Mouse (Mus musculus) heart, postnatal 0 days (tissue): ENCODE results near the gene Crisp3. TPM values are rescaled to one million over a fixed set of nuclear protein-coding genes. Genes with fewer than 3 reads are reported as not detected.
"Not testable (repeated sequence)": the region's sequence is repeated elsewhere in the genome, so short reads cannot be mapped to it uniquely, and the experiment has no call there.

Experiments
- ATAC-seq: fragments of 200-750 bp; cut with Nextera tagmentation; 2 replicates; pipeline ENCODE4 v1.8.0; 2017; ENCODE audit warnings: low read depth, moderate number of reproducible peaks, moderate library complexity; ENCODE audit not compliant: insufficient read depth
- DNase-seq: peaks from one replicate; pipeline ENCODE4 v3.0.0-alpha.2; 2016; ENCODE audit warnings: low spot score
- H3K27ac ChIP-seq: fragments of 300-500 bp; sonication (generic); 2 replicates; pipeline ENCODE4 v1.5.1; 2014; ENCODE audit warnings: low read depth, mild to moderate bottlenecking
- H3K27me3 ChIP-seq: fragments of 300-500 bp; sonication (generic); 2 replicates; pipeline ENCODE4 v1.6.1; 2014; ENCODE audit warnings: low read length, mixed read lengths; ENCODE audit not compliant: control insufficient read depth, insufficient read depth
- H3K36me3 ChIP-seq: fragments of 300-500 bp; sonication (generic); replicated peaks from 2 replicates; pipeline ENCODE4 v1.6.1; 2014; ENCODE audit warnings: low read length, mixed read lengths; ENCODE audit not compliant: control insufficient read depth, insufficient read depth
- H3K4me1 ChIP-seq: fragments of 300-500 bp; sonication (generic); 2 replicates; pipeline ENCODE4 v1.6.1; 2014; ENCODE audit warnings: antibody characterized with exemption; ENCODE audit not compliant: control insufficient read depth, insufficient read depth
- H3K4me2 ChIP-seq: fragments of 300-500 bp; sonication (generic); 2 replicates; pipeline ENCODE4 v1.6.1; 2014; ENCODE audit warnings: low read depth, mild to moderate bottlenecking, low read length, moderate library complexity
- H3K4me3 ChIP-seq: fragments of 300-500 bp; sonication (generic); 2 replicates; pipeline ENCODE4 v1.5.1; 2014; ENCODE audit warnings: low read depth, low read length
- H3K9ac ChIP-seq: fragments of 300-500 bp; sonication (generic); replicated peaks from 2 replicates; pipeline ENCODE4 v1.6.1; 2014; ENCODE audit warnings: low read depth, low read length, mixed read lengths
- H3K9me3 ChIP-seq: fragments of 300-500 bp; sonication (generic); replicated peaks from 2 replicates; pipeline ENCODE4 v1.6.1; 2016; ENCODE audit warnings: low read length; ENCODE audit not compliant: control insufficient read depth
- CTCF ChIP-seq: IDR thresholded peaks from 2 replicates; pipeline ENCODE4 v1.5.1; 2016; ENCODE audit warnings: antibody characterized with exemption, control low read depth, low read depth
- EP300 ChIP-seq: IDR thresholded peaks from 2 replicates; pipeline ENCODE4 v1.6.1; 2016; ENCODE audit warnings: antibody characterized with exemption, low read depth
- WGBS: fragments of 180-500 bp; shearing (Covaris S2); extraction: QIAGEN DNeasy Blood & Tissue Kit; methylation state at CpG from one replicate; pipeline ENCODE4 v1.1.7; 2014; 5-methylcytosine and 5-hydroxymethylcytosine counted together
- polyA plus RNA-seq: library from polyadenylated mRNA; unstranded; fragments of >200 nt; fragmentation: Nextera tagmentation; extraction: Ambion mirVana; gene quantifications from 2 replicates; pipeline ENCODE4 v1.2.1, GENCODE M21; 2015
- total RNA-seq: library from RNA; depleted of rRNA; stranded (reverse); fragments of >200 nt; gene quantifications from 2 replicates; pipeline ENCODE4 v1.2.3, GENCODE M21; 2014; ENCODE audit warnings: low replicate concordance; rRNA removed

Crisp3 gene
- total RNA-seq = not detected in 2 replicates
- not detected in 2 replicates for polyA plus RNA-seq

- Histone ChIP-seq H3K36me3 (no peaks in the 10 kb centered on the region), H3K4me2 (no peak within 1 kb of the TSS), H3K4me1 (no peaks in the 10 kb centered on the region), H3K27me3 (no peaks in the 10 kb centered on the region), H3K4me3 (no peak within 1 kb of the TSS), H3K9me3 (no peaks in the 10 kb centered on the region), H3K27ac (no peak within 1 kb of the TSS), H3K9ac (no peak within 1 kb of the TSS)
- ATAC-seq (no peak), DNase-seq (no peak)
- no peak for TF ChIP-seq EP300
- no peak for TF ChIP-seq CTCF
These were observed at the start of gene Crisp3 for GRCm38 (mm10) chr17:40242135-40242534. Crisp3 (minus strand) TSS chr17:40242288.

GRCm38 (mm10) chr17:40285435-40285834 is 43.3 kb upstream of the Crisp3 start:
- Histone ChIP-seq H3K27ac (no peak overlapping the region), H3K4me1 (no peaks in the 10 kb centered on the region), H3K4me3 (no peak overlapping the region), H3K27me3 (no peaks in the 10 kb centered on the region), H3K36me3 (no peaks in the 10 kb centered on the region), H3K4me2 (no peak overlapping the region), H3K9me3 (no peaks in the 10 kb centered on the region), H3K9ac (no peak overlapping the region)
- DNase-seq (no peak), ATAC-seq (no peak)
- TF ChIP-seq EP300 = no peak
- TF ChIP-seq CTCF = no peak
- 64% methylated on average over 2 of the region's 2 CpGs for WGBS

GRCm38 (mm10) chr17:40275519-40275918 is 33.4 kb upstream of the Crisp3 start:
- H3K4me3 ChIP-seq = no peak overlapping the region
- TF ChIP-seq EP300 (no peak), CTCF (no peak)
- 51% methylated on average over 1 of the region's 1 CpGs for WGBS
- no peaks in the 10 kb centered on the region for H3K4me1 ChIP-seq
- H3K36me3 ChIP-seq = no peaks in the 10 kb centered on the region
- H3K27me3 ChIP-seq = no peaks in the 10 kb centered on the region
- no peak overlapping the region for H3K4me2 ChIP-seq
- no peak overlapping the region for H3K9ac ChIP-seq
- no peaks in the 10 kb centered on the region for H3K9me3 ChIP-seq
- ATAC-seq = no peak
- no peak for DNase-seq
- H3K27ac ChIP-seq = no peak overlapping the region

GRCm38 (mm10) chr17:40274906-40275470 is 32.9 kb upstream of the Crisp3 start:
- H3K27ac ChIP-seq = no peak overlapping the region
- H3K27me3 ChIP-seq = no peaks in the 10 kb centered on the region
- H3K9me3 ChIP-seq = no peaks in the 10 kb centered on the region
- 50% methylated on average over 1 of the region's 1 CpGs for WGBS
- DNase-seq (no peak), ATAC-seq (no peak)
- H3K4me3 ChIP-seq = no peak overlapping the region
- no peaks in the 10 kb centered on the region for H3K36me3 ChIP-seq
- no peak overlapping the region for H3K9ac ChIP-seq
- H3K4me1 ChIP-seq = no peaks in the 10 kb centered on the region
- TF ChIP-seq EP300 = no peak
- TF ChIP-seq CTCF = no peak
- H3K4me2 ChIP-seq = no peak overlapping the region

- no peaks in the 10 kb centered on the region for H3K27me3 ChIP-seq
- H3K4me2 ChIP-seq = no peak overlapping the region
- no peak overlapping the region for H3K9ac ChIP-seq
- no peaks in the 10 kb centered on the region for H3K9me3 ChIP-seq
- ATAC-seq (no peak), DNase-seq (no peak)
- no peak overlapping the region for H3K27ac ChIP-seq
- TF ChIP-seq EP300 (no peak), CTCF (no peak)
- H3K36me3 ChIP-seq = no peaks in the 10 kb centered on the region
- WGBS = 44% methylated on average over 1 of the region's 1 CpGs
- no peak overlapping the region for H3K4me3 ChIP-seq
- H3K4me1 ChIP-seq = no peaks in the 10 kb centered on the region
These were observed 10.4 kb upstream of the Crisp3 start for GRCm38 (mm10) chr17:40252487-40252886.

- TF ChIP-seq EP300 = no peak
- TF ChIP-seq CTCF = no peak
- H3K4me2 ChIP-seq = no peak within 1 kb of the TSS
- H3K27me3 ChIP-seq = no peaks in the 10 kb centered on the region
- no peak within 1 kb of the TSS for H3K9ac ChIP-seq
- no peak for ATAC-seq
- H3K4me3 ChIP-seq = no peak within 1 kb of the TSS
- H3K9me3 ChIP-seq = no peaks in the 10 kb centered on the region
- H3K27ac ChIP-seq = no peak within 1 kb of the TSS
- no peaks in the 10 kb centered on the region for H3K36me3 ChIP-seq
- DNase-seq = no peak
- 61% methylated on average over 4 of the region's 4 CpGs for whole genome bisulfite sequencing
- no peaks in the 10 kb centered on the region for H3K4me1 ChIP-seq
These were observed 33.5 kb downstream of the Crisp3 start, which contains the start of gene Pgk2 for GRCm38 (mm10) chr17:40208540-40208939. Pgk2 (minus strand) TSS chr17:40208640.

GRCm38 (mm10) chr17:40201803-40202202 is 40.3 kb downstream of the Crisp3 start:
- ATAC-seq = not testable (repeated sequence)

GRCm38 (mm10) chr17:40190192-40190591 is 51.9 kb downstream of the Crisp3 start:
- 74% methylated on average over 4 of the region's 4 CpGs for WGBS
- ATAC-seq, DNase-seq, H3K36me3 ChIP-seq, H3K4me1 ChIP-seq, H3K4me3 ChIP-seq, H3K27ac ChIP-seq, H3K9me3 ChIP-seq, H3K9ac ChIP-seq, H3K27me3 ChIP-seq, H3K4me2 ChIP-seq: not testable (repeated sequence)

More at GRCm38 (mm10) chr17:40201803-40202202, 40.3 kb downstream of the Crisp3 start:
- not testable (repeated sequence) for H3K27me3 ChIP-seq, DNase-seq, H3K4me1 ChIP-seq, H3K36me3 ChIP-seq, H3K9ac ChIP-seq, H3K4me3 ChIP-seq, H3K4me2 ChIP-seq, H3K9me3 ChIP-seq, H3K27ac ChIP-seq
